Mouse (Mus musculus): ENCODE measurements around the gene Calhm2.
"Not testable (repeated sequence)": the region's sequence is repeated elsewhere in the genome, so short reads cannot be mapped to it uniquely, and the experiment has no call there.

The Calhm2 gene

DNA sequence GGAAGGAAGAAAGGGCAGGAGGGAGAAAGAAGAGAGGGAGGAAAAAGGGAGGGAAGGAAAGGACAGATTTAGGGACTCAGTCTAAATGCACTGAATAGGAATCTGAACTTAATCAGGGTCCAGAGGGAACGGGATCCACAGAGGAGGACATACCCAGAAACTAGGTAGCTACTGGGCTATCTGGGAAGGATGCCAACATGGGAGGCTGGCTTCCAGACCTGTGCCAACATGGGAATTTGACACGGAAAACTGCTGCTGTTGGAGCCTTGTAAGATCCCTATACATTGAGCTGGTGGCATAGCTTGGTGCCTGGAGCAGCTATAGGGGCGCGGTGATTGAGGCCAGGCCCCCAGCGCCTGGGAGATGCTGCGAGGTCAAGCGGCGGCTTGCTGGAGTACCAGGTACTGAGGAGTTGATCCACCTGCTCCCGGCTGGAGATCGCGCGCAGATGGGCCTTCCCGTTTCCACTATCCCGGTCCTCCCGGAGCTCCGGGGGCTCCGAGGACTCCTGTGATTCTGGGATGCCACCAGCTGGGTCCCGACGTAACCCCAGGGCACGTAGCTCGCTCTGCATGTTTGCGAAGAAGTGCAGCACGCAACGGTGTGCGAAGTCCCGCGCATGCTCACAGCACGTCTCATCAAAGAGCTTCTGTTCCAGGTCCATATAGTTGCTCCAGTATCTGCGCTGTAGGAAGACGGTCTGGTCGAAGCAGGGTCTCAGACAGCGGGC, 13.4 kb upstream of the Calhm2 start:
- no peak for DNase-seq (ENCODE audit: low spot score in 2 of 2)

DNA sequence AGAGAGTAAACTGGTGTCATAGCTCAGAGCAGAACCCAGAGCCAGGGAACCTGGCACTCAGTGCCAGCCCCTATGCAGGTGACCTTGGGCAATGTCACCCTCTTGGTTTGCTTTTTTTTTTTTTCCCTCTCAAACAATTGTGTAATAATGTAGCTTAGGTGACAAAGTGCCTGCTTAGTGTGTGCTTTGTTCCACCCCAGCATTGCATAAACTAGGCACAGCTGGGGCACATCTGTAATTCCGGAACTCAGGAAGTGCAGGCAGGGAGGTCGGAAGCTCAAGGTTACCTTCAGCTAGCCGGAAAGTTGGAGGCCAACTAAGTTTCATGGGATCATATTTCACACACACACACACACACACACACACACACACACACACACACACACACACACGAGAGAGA, 11.8 kb upstream of the Calhm2 start:
- no peak for DNase-seq (ENCODE audit: low spot score in 2 of 2)

DNA sequence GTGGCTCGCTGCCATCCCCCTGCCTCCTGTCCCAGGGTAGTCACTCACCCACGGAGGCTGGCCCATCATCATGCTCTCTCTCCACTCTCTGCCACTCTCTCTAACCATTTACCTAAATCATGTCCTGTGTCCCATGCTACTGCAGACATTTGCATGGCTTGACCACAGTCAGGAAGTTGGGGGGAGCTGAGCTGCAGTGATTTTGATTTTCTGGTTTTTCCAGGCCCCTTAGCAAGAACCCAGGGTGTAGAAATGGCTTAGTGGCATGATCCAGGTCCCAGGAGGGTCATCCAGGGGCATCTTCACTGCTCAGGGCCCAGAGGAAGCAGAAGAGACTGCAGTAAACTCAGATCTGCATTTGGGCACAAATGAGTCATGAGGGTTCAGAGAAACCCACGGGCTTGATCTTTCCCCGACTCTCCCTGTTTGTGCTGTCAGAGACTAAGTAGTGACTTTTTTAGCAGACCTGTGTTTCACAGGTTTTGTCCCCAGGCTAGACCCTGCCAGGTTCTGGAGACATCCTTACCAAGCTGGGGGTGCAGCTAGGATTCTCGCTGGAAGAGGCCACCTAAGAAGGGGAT, 10.3 kb upstream of the Calhm2 start:
- no peak for DNase-seq (ENCODE audit: low spot score in 2 of 2)

DNA sequence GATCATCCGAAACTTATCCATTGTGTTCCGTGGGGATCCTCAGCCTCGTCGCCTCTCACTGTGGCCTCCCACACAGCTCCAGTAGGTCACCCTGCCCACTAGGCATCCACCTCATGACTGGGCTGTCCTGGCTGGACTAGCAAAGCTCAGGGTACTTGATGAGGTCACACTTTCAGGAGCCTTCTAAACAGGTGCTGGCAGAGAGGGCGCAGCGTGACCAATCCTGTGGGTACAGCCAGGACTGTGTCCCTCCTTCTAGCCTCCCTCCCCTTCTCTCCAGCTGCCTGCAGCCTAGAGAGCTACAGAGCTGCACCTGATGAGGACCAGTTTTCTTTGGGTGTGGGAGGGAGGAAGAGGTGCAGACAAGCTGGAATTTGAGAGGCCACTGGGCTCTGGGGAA, 6.1 kb upstream of the Calhm2 start, which contains the start of gene Calhm1:
TSS of gene Calhm1 (minus strand) at position 101 of the 400 bp plus-strand sequence.
- no peak for DNase-seq (ENCODE audit: low spot score in 2 of 2)

DNA sequence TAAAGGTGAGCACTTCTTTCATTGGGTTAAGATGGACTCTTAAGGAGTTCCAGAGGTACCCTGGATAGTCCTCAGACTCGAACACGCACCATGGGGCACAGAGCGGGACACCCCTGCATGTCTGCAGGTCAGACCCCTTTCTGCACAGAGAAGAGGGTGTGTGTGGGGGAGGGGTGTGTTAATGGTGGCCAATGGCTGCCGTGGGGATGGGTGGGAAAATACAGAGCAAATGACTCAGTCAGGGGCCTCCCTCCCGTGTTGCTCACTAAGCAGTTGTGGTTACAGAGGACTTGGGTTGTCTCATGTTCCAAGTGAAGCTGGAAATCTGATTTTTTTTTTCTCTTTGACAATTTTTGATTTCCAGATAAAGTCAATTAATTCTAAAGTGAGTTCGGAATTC, 4.3 kb upstream of the Calhm2 start:
- DNase-seq (ENCODE audit: low spot score in 2 of 2), result no peak

DNA sequence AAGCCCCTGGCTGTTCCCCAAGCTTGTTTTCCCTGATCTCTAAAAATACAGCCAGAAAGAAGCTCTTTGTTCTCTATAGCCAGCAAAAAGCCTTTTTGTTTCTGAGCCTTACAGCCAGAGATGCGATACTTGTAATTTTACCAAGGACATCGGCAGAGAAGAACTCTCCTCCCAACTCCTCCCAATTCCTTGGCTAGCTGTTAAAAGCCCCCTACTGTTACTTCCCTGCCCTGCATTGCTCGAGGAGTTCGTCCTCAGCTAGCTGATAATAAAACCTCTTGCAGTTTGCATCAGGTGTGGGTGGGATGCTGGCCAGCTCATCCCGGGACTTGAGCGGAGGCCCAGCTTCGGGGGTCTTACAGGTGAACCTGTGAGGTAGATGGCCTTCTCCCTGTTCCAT, 1.5 kb upstream of the Calhm2 start:
- DNase-seq (ENCODE audit: low spot score in 2 of 2), result not testable (repeated sequence)

DNA sequence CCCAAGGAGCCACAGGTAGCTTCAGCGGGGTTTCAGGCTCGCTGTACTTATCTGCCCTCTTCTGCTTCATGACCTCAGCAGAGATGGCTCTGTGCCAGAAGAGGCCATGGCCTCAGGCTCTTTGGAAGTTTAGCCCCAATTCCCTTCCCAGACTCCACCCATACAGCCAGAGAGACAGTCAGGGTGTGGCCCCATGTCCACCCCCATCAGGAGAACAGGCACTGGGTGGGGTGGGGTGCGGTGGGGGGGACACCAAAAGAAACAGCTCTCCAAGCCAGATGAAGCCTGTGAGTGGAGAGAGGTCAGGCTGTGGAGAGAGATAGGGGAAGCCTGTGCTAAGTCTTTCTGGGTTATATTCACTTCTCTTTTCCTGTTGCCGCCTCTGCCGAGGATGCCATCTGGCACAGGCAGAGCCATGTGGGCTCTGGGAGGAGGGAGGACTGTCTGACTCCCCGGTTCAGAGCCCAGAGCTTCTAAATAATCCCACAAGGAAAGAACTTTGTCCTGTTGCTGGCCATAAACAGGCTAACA, 978 bp downstream of the Calhm2 start:
- DNase-seq (ENCODE audit: low spot score in 2 of 2), result peak in 1 of 2 experiments; percentile 18

DNA sequence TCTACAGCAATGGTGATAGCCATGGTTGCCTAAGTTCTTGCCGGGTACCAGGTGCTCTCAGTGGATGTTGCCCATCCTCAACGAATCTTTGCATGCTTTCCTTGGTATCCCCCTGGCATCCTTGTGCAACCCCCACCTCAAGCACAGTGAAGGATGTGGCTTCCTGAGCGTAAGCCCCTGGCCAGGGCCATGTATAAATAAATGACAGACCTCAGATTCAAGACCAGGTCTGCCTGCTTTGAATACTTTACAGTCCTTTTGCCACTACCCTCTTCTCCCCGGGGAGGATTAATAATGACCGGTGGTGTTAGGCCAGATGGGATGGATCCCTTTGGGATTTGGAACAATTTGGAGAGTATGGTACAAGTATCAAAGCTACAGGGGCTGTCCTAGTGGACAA, 1.9 kb downstream of the Calhm2 start:
- DNase-seq (ENCODE audit: low spot score in 2 of 2), result no peak

DNA sequence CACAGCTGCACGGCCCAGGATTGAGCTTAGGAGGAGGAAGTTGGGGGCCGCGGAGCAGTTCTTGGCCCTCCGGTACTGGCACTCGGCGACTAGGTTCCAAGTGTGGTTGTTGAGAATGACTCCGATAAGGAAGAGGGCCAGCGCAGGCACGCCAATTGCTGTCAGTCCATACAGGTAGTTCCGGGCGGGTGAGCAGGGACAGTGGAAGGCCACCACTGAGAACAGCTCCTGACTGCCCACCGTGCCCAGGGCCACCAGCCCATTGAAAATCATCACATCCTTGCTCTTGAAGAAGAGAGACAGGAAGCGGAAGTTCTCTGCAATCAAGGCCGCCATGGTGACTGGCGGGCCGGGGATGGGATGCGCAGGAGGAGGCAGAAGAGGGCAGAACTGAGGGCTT, 2.5 kb downstream of the Calhm2 start:
- DNase-seq (ENCODE audit: low spot score in 2 of 2), result no peak

DNA sequence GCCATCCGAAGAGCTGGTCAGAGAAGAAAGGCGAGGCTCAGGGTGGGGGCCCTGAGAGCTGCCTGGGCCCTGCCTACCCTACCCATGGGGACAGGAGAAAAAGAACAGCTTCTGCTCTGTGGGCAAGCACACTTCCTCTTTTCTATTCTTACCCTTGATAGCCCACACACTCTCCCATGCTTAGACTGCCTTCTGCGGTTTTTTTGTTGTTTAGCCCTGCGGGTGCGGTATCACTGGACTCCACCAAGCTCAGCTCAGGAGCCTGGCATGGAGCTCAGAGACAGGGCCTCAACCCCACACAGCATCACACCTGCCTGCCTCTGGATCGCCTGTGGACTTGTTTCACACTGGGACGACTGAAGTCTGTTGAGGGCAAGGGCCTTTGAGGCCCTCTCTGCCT, 4.9 kb downstream of the Calhm2 start:
- DNase-seq (ENCODE audit: low spot score in 2 of 2), result peak; percentile 52 to 71

DNA sequence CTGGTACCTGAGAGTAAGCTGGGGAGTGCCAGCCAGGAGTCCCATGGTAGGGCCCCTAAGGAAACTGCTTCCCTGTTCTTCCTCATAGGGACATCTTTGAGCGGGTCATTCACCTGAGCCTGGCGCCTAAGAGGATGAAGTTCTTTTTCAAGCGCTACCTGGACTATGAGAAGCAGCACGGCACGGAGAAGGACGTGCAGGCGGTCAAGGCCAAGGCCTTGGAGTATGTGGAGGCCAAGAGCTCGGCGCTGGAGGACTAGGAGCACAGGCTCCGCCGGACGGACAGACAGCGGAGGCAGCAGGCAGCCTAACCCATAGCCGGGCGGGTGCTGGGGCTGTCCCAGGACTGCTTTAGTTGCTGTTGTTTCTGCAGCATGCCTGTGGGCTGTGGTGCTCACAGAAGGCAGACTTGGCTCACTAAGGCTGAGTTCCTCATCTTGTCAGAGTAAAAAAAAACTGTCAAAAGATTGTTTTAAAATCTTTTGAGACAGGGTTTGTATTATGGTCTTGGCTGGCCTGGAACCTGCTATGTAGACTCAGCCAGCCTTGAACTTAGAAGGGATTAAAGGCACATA, 7.5 kb downstream of the Calhm2 start:
- DNase-seq (ENCODE audit: low spot score in 2 of 2), result no peak

DNA sequence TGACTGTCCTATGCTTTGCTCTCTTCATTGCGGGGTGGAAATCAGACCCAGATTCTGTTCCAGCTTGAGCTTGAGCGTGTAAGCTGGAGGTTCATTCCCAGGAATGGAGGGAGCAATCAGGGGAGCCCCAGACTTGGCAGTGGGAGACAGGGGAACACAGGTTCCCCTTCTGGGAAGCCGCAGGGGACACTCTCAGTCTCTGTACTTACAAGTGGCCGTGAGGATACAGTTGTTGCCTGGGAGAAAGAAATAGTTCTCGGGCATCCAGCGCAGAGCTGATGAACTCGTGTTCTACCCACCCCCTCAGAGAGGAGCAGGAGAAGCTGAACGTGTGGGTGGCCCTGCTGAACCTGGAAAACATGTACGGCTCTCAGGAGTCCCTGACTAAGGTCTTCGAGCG, 9.3 kb downstream of the Calhm2 start:
- no peak for DNase-seq (ENCODE audit: low spot score in 2 of 2)

DNA sequence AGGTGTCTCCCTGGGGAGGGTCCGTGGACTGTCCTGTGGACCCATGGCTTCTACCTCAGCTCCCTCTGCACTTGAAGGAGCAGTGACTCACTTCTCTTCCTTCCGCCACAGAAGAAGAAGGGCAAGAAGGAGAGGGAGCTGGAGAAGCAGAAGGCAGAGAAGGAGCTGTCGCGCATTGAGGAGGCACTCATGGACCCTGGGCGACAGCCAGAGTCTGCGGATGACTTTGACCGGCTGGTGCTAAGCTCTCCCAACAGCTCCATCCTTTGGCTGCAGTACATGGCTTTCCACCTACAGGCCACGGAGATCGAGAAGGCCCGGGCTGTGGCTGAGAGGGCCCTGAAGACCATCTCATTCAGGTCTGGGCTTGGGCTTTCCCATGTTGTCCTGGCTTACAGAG, 9.9 kb downstream of the Calhm2 start:
- DNase-seq (ENCODE audit: low spot score in 2 of 2), result no peak

DNA sequence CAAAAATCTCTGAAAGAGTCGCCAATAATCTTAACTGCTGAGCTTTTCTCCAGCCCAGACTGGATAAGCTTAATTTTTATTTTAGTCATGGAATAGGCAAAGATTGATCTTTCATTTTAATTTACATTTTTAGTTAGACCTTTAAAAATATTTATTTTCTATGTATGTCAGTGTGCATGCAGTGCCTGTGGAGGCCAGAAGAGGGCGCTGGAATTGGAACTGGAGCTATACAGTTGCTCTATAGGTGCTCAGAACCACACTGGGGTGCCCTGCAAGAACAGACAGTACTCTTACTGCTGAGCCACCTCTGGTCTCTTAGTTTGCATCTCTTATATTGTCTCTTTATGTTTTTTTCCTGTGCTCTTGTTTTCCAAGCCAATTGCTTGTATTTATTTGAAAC, 15.3 kb downstream of the Calhm2 start:
- DNase-seq (ENCODE audit: low spot score in 2 of 2), result peak in 1 of 2 experiments; percentile 49

DNA sequence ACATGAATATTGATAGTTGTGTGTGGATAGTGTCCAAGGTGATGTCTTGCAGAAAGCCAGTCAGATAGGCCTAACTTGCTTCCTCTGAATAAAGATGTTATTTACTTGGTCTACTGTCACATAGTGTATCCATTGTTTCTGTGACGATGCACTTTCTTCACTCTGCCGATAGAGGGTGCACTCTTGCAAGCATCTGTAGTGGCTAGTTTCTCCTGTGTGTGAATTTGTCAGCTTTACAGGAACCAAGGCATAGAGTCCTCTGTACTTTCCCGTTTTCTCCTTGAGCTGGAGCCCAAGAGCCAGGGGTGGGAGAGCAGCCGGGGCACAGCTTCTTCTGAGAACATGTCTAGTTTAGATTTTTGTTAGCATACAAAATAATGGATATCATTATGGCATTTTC, 17.0 kb downstream of the Calhm2 start:
- DNase-seq (ENCODE audit: low spot score in 2 of 2), result peak in 1 of 2 experiments; percentile 23

DNA sequence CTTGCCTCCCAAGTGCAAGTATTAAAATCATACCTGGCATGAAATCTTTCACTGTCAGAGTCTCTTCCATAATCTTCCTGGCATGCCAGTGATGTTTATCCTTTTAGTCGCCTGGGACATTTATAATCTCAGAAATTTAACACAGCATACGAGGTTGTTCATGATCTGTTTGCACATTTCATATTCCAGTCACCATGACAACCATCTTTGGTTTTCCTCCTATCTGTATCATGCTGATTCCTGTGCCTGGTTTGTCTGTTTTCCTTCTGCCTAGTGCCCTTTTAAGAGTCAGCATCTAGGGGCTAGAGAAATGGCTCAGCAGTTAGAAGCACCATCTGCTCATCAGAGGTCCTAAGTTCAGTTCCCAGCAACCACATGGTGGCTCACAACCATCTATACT, 19.5 kb downstream of the Calhm2 start:
- no peak for DNase-seq (ENCODE audit: low spot score in 2 of 2)

DNA sequence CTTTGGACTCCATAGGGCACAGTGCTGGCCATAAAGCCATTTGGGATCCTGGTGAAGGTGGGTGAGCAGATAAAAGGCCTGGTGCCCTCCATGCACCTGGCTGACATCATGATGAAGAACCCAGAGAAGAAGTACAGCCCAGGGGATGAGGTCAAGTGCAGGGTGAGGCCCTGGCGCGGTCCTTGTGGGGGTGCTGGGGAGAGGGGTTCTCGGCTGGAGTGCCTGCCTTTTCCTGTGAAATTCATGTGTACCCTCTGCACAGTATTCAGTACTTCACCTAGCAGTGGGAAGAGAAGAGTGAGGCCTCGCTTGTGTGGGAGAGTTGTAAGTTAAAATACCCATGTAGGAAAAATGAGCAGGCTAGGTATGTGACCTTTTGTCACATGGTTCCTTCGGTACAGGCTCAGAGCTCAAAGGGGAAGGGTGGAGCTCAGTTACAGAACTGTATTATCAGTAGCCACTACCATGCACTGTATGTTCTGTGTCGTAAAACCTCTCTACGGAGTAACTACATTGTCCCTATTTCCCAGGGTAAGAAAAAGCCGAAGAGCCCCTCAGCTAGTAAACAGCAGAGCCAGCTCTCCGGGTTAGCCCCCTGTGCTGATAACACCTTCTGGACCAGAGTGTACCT, 33.3 kb downstream of the Calhm2 start:
- no peak for DNase-seq (ENCODE audit: low spot score in 2 of 2)

DNA sequence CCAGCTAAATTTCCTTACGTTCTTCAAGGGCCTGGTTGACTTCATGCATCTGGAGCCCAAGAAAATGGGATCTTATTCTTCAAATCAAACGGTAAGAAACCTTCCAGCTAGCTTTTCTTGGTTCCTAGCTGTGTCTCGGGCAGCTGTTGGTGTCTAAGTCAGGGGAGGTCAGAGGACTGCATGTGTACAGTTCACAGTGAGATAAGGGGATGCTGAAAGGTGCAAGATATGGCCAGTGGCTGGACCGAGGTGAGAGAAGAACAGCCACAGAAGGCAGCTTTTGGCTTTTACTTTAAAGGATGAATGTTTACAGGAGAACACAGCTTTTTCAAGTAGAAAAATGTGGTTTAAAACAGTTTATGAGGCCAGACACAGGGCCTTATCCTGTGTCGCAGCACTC, 37.0 kb downstream of the Calhm2 start:
- no peak for DNase-seq (ENCODE audit: low spot score in 2 of 2)

DNA sequence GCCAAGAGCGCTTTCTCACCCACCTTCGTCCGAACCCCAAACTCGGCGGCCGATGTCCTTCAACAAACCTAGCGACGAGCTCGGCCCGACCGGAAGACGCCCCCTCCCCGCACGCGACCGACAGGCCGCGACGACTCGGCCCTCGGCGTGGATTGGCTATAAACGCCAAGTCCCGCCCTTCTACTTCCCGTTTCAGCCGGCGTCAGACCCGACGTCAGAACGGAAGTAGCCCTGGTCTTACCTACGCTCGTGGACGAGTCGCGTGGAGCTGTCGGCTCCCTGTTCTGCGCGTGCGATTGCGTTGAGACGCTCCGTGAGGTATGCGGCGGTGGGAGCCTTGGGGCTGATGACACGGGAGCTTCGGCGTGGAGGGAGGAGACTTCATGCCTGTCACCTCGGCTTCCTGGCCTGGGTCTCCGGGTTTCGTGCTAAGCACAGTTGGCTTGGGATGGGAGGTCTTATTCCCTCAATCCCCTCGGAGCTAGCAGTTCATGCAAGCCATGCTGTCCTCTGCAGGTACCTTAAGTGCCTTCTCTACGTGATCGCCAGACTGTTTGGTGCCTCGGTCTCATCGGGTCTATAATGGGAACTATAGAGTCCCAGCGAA, 47.4 kb downstream of the Calhm2 start, which contains the start of the genes Usmg5 and Pdcd11:
TSS of gene Usmg5 (minus strand) at position 98 of the 607 bp plus-strand sequence.
TSS of gene Pdcd11 (plus strand) at position 219 of the 607 bp plus-strand sequence.
- DNase-seq (ENCODE audit: low spot score in 2 of 2), result peak; percentile 93 to 94

DNA sequence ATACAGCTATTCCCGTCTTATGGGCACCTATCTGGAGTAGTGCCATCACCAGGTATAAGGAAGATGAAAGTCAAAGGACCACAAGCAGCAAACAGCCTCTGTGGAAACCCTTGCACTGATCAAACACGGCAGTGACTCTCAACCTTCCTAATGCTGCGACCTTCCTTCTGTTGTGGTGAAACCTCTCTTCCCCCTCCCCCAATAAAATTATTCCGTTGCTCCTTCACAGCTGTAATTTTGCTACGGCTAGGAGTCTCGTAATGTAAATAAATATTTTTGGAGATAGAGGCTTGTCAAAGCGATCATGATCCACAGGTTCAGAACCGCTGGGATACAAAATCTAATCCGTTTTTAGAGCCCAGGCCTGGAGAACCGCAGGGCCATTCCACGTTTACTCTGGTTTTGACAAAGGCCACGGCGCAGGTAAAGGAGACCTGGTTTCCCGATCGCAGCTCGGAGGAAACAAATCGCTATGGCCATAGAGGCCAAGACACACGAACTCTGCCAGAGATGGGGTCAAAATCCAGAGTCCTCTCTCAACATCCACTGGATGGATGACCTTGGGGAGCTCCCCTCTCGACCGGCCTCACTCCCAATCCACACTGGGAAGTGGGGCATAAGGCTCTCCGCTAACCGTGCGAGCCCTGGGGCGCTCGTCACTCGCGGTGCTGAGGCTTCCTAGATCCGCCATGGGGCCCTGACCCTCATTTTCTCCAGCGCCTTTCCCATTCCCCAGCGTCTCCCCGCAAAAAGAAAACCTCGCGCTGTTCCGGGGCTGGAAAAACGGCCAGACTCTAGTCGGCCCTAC, 48.2 kb downstream of the Calhm2 start:
- DNase-seq (ENCODE audit: low spot score in 2 of 2), result peak; percentile 4 to 10

DNA sequence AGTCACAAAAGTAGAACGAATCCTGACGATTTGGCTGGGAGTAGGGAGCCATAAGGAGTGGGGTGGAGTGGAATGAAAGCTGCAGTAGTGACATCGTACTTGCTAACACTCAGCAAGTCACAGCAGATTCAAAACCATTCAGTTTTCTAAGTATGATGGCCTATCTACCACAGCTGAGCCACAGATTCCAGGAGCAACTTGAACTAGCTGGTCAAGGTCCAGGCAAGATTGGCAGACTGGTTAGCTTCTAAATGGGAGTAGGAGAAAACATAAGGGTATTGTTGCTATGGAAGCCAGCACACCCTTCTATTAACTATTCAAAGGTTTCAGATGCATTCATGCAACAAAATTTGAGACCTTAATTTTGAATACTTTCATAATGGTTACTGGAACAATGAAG, 49.9 kb downstream of the Calhm2 start:
- DNase-seq (ENCODE audit: low spot score in 2 of 2), result no peak

Measured in natural killer cell, adult 2 months (primary cell).